Mouse (Mus musculus) skeletal muscle tissue, adult 2 months (tissue): ENCODE measurements at regions not wholly inside any gene's neighbourhood (a gene's known extent, or its start where the extent isn't known, plus 50 kb on each side); places are given as distances from the start of the nearest gene placed in this dataset.

Source experiments
- DNase-seq: peaks from one replicate; pipeline ENCODE4 v3.0.0-alpha.2; 2012; ENCODE audit warnings: low read depth, low spot score

DNA sequence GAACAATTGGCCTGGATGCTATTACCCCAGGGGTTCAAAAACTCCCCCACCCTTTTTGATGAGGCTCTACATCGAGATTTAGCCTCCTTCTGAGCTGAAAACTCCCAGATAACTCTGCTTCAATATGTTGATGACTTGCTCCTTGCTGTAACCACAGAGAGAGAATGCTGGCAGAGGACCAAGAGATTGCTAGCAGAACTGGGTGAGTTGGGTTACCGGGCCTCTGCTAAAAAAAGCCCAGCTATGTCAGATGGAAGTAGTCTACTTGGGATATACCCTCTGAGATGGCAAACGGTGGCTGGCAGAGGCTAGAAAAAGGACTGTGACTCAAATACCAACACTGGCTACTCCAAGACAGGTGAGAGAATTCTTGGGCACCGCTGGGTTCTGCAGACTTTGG lies 63.9 kb upstream of the Gm906 start:
- DNase-seq = peak; percentile 25

DNA sequence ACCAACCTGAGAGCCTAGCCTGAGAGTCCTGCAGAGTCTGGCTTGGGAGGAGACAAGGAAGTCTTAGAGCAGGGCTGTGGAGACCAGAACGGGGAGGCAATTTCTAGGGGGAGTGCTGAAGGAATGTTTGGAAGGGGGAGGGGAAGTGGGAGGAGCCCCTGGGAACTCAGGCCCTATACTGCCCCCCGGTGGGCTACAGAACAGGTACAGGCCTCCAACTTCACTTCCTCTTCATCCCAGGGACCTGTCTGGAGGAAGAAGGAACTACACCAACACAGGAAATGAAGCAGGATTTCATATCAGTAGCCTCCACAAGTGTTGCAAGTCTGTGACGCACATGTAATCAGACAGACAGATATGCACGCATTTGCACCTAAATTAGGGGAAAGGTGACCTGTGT lies 72.4 kb upstream of the Gm906 start:
- no peak for DNase-seq

- no peak for DNase-seq
Measured at GRCm38 (mm10) chr13:50328614-50329013, 78.5 kb upstream of the Gm906 start.

- no peak for DNase-seq
Measured at GRCm38 (mm10) chr13:50344121-50344520, 73.5 kb upstream of the Fbxw17 start.

- DNase-seq = no peak
Measured at GRCm38 (mm10) chr13:50351946-50352345, 65.7 kb upstream of the Fbxw17 start.

DNA sequence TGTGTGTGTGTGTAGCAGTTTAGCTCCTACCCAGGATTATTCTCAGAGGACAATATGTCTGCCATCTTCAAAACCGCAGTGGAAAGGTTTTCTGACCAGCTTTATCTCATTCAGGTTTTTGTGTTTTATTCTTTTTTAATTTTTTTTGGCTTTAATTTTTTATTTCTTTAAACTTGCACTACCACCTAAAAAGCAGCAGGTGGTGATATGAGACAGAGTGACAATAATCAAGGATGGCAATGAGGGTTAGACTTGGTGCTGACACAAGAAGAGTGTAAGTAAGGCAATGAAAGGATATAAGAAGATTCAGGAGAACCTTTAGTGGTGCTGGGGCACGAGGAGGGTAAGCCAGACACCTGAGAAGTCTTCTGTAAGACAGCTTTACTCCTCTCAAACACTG lies 62.4 kb upstream of the Fbxw17 start:
- DNase-seq = no peak

DNA sequence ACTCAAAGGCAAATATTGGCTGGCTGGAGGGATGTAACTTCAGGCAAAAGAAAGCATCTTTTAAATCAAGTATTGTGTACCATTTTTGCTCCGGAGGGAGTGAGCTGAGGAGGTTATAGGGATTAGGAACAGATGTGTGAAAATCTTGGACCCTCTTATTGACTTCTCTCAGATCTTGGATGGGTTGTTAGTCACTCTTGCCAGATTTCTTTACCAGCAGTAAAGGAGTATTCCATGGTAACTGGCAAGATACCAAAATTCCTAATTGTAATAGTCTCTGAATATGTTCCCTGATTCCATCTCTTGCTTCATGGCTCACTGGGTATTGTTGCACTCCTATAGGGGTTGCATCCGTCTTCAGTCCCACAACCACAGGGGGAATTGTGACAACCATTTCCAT lies 58.1 kb upstream of the Fbxw17 start:
- no peak for DNase-seq
